Comparison of ENCODE assay signal across 16 mouse cellular contexts in the genomic region with DNA sequence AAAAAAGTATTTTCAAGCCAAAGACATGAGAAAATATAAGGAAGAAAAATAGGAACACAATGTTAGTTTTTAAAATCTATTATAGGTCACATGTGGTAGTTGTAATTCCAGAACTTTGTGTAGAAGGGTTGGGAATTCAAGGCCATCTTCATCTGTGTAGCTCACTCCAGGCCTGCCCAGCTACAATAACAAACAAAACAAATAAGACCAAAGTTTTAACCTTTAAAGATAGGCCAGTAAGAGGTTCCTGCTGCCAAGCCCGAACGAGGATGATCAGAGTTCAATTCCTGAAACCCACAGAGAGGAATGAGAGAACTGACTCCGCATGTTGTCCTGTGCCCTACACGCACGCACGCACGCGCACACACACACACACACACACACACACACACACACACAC. TPM values are rescaled to one million over a fixed set of nuclear protein-coding genes. Genes with fewer than 3 reads are reported as not detected.
DNase-seq lines count a peak whose midpoint lies in the region; TF ChIP-seq lines count a peak whose summit lies in the region.
"Had no signal": no experiment of that assay in that cellular context is flagged by ENCODE, and none has a peak within 500 bp of the region (broad histone marks: within the 10 kb centered on the region; RNA-seq: fewer than 3 reads in every experiment).

No protein-coding gene starts in this region.

- H3K36me3 ChIP-seq in liver, adult 2 months (ENCODE audit: control insufficient read depth, insufficient read depth, low read length), result peaks cover 3% of the 10 kb centered on the region; the same call in 1 of the 2 replicates
- H3K36me3 ChIP-seq: G1E had no signal

- H3K4me3 ChIP-seq in liver, adult 2 months (ENCODE audit: insufficient read depth, low read depth, low read length), result no peak overlapping the region

- peak overlapping the region; percentile 16; the same call in 1 of the 2 replicates for H3K9ac ChIP-seq in liver, adult 2 months (ENCODE audit: low read depth, low read length)

- peak overlapping the region; percentile 44 for H3K27ac ChIP-seq in liver, adult 2 months (replicated peaks; ENCODE audit: insufficient read depth, low read depth, low read length)

- 30% methylated on average over 8 of the region's 8 CpGs for WGBS in liver, adult 2 months

- TF ChIP-seq POLR2A in liver, adult 2 months (IDR thresholded peaks at IDR 0.05; ENCODE audit: extremely low read depth, insufficient read depth, low read length), result no peak

- TF ChIP-seq CTCF in liver, adult 2 months (IDR thresholded peaks at IDR 0.05; ENCODE audit: low read depth, low read length), result no peak

- peak; percentile 95 for DNase-seq in liver, adult 2 months (ENCODE audit: extremely low read depth, low read depth, low spot score)
- no peak for DNase-seq in liver
- DNase-seq: adrenal gland, adult 2 months; adrenal gland, adult 8-10 months; adrenal gland, postnatal 10 days; adrenal gland, postnatal 14 days; adrenal gland, postnatal 25 days; adrenal gland, postnatal 36 days; B cell, adult 2 months; cerebellum, adult 11 months; cerebellum, adult 11-12 months; cerebellum, adult 18-20 months; cerebellum, adult 2 months had no signal

- peaks cover 13% of the 10 kb centered on the region for H3K4me1 ChIP-seq in liver, adult 2 months (ENCODE audit: control insufficient read depth, insufficient read depth, low read length)

- H3K79me2 ChIP-seq in liver, adult 2 months (ENCODE audit: control insufficient read depth, insufficient read depth, low read length), result no peaks in the 10 kb centered on the region; the same call in 1 of the 2 replicates

- no peaks in the 10 kb centered on the region for H3K27me3 ChIP-seq in liver, adult 2 months (ENCODE audit: control insufficient read depth, insufficient read depth, low read length)
- H3K27me3 ChIP-seq: CH12.LX, Patski had no signal

RNA-seq across cellular contexts. Expression of a gene that starts 53.6 kb away (rescaled TPM):
- total RNA-seq in liver, adult 2 months (2014; rRNA removed), result 21.0 and 21.3 TPM in 2 replicates
- polyA plus RNA-seq in liver, adult 2 months (2012; rRNA removed), result 6.5 and 6.7 TPM in 2 replicates
- polyA plus RNA-seq: G1E had no signal
